Mouse (Mus musculus): Measurements from ENCODE around the gene Zfand2b. TPM values are rescaled to one million over a fixed set of nuclear protein-coding genes. Genes with fewer than 3 reads are reported as not detected.

Zfand2b gene
- polyA plus RNA-seq, 1 experiment from 2014 or later = 43.0 TPM

DNA sequence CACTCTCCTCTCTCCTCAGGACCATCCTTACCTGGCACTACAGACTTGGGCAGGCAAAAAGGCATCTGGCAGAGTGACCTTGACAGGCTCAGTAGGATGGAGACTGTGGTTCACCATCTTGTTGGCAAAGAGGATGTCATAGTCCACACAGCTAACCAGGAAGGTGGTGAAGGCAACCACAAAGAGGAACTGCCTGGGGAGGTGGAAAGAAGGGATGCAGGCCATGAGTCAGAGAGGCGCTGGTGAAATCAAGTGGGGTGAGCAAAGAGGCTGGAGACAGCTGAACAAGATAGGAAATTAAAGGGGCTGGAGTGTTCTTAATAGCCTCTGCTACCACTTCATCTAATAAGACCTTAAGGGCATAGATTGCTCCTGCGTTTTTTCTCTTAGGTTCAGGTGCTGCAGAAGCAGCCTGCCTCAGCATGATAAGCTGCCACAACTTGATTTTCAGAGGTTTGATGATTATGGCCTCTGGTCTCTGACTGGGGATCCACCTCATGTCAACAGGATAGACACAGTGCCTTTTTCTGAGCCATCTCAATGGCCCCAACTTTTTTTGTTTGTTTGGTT lies 19.6 kb downstream of the Zfand2b start:
- H3K27me3 ChIP-seq (ENCODE audit: control insufficient read depth, insufficient read depth, low read length) = no peaks in the 10 kb centered on the region
- H3K36me3 ChIP-seq (ENCODE audit: control insufficient read depth, insufficient read depth, low read length) = peaks cover 22% of the 10 kb centered on the region
- no peak for DNase-seq (ENCODE audit: low spot score)
- no peak overlapping the region for H3K4me2 ChIP-seq (replicated peaks; ENCODE audit: low read depth)
- TF ChIP-seq CTCF (IDR thresholded peaks at IDR 0.05; ENCODE audit: low read depth) (no peak), EP300 (optimal IDR thresholded peaks at IDR 0.05) (no peak)
- WGBS = 82% methylated on average over 2 of the region's 2 CpGs
- H3K27ac ChIP-seq (replicated peaks) = no peak overlapping the region
- no peak overlapping the region for H3K4me3 ChIP-seq (ENCODE audit: low read depth, low read length)
- no peak for ATAC-seq (ENCODE audit: low FRiP score, low TSS enrichment)
- no peaks in the 10 kb centered on the region for H3K9me3 ChIP-seq (ENCODE audit: control insufficient read depth, low read length)
- H3K9ac ChIP-seq (ENCODE audit: low read length) = no peak overlapping the region
- H3K4me1 ChIP-seq (replicated peaks; ENCODE audit: control insufficient read depth, insufficient read depth) = peaks cover 3% of the 10 kb centered on the region; the same call in 1 of the 2 replicates

GRCm38 (mm10) chr1:75190577-75190976 lies 22.1 kb downstream of the Zfand2b start:
- no peak overlapping the region for H3K4me3 ChIP-seq (ENCODE audit: low read depth, low read length)
- 57% methylated on average over 2 of the region's 2 CpGs for WGBS
- peak overlapping the region; percentile 31; the same call in 1 of the 2 replicates for H3K9ac ChIP-seq (ENCODE audit: low read length)

GRCm38 (mm10) chr1:75191258-75191621 lies 22.8 kb downstream of the Zfand2b start:
- H3K9ac ChIP-seq (ENCODE audit: low read length) = peak overlapping the region; percentile 92
- DNase-seq (ENCODE audit: low spot score) = no peak
- peak; percentile 3; the same call in 1 of the 2 replicates for ATAC-seq (ENCODE audit: low FRiP score, low TSS enrichment)
- 42% methylated on average over 5 of the region's 5 CpGs for WGBS
- peak overlapping the region; percentile 95 for H3K4me2 ChIP-seq (replicated peaks; ENCODE audit: low read depth)
- no peaks in the 10 kb centered on the region for H3K9me3 ChIP-seq (ENCODE audit: control insufficient read depth, low read length)
- H3K36me3 ChIP-seq (ENCODE audit: control insufficient read depth, insufficient read depth, low read length) = peaks cover 12% of the 10 kb centered on the region
- peaks cover 6% of the 10 kb centered on the region; the same call in 1 of the 2 replicates for H3K4me1 ChIP-seq (replicated peaks; ENCODE audit: control insufficient read depth, insufficient read depth)
- H3K27ac ChIP-seq (replicated peaks) = peak overlapping the region; percentile 90
- H3K4me3 ChIP-seq (ENCODE audit: low read depth, low read length) = peak overlapping the region; percentile 83
- TF ChIP-seq EP300 (optimal IDR thresholded peaks at IDR 0.05) (no peak), CTCF (IDR thresholded peaks at IDR 0.05; ENCODE audit: low read depth) (no peak)
- no peaks in the 10 kb centered on the region for H3K27me3 ChIP-seq (ENCODE audit: control insufficient read depth, insufficient read depth, low read length)

More at GRCm38 (mm10) chr1:75190577-75190976, 22.1 kb downstream of the Zfand2b start:
- Histone ChIP-seq H3K4me2 (replicated peaks; ENCODE audit: low read depth) (peak overlapping the region; percentile 95), H3K27me3 (ENCODE audit: control insufficient read depth, insufficient read depth, low read length) (no peaks in the 10 kb centered on the region), H3K9me3 (ENCODE audit: control insufficient read depth, low read length) (no peaks in the 10 kb centered on the region), H3K36me3 (ENCODE audit: control insufficient read depth, insufficient read depth, low read length) (peaks cover 15% of the 10 kb centered on the region), H3K4me1 (replicated peaks; ENCODE audit: control insufficient read depth, insufficient read depth) (peaks cover 6% of the 10 kb centered on the region; the same call in 1 of the 2 replicates), H3K27ac (replicated peaks) (no peak overlapping the region)
- ATAC-seq (ENCODE audit: low FRiP score, low TSS enrichment) (no peak), DNase-seq (ENCODE audit: low spot score) (no peak)
- TF ChIP-seq CTCF (IDR thresholded peaks at IDR 0.05; ENCODE audit: low read depth) (no peak), EP300 (optimal IDR thresholded peaks at IDR 0.05) (no peak)

- H3K9ac ChIP-seq (ENCODE audit: low read length) = peak within 1 kb of the TSS; percentile 92
- WGBS = under 1% methylated on average over 56 of the region's 56 CpGs
- peak within 1 kb of the TSS; percentile 97 for H3K27ac ChIP-seq (replicated peaks)
- DNase-seq (ENCODE audit: low spot score) (peak; percentile 96), ATAC-seq (ENCODE audit: low FRiP score, low TSS enrichment) (peak; percentile 99)
- peak within 1 kb of the TSS; percentile 95 for H3K4me2 ChIP-seq (replicated peaks; ENCODE audit: low read depth)
- H3K36me3 ChIP-seq (ENCODE audit: control insufficient read depth, insufficient read depth, low read length) = peaks cover 15% of the 10 kb centered on the region
- peaks cover 6% of the 10 kb centered on the region; the same call in 1 of the 2 replicates for H3K4me1 ChIP-seq (replicated peaks; ENCODE audit: control insufficient read depth, insufficient read depth)
- no peaks in the 10 kb centered on the region for H3K9me3 ChIP-seq (ENCODE audit: control insufficient read depth, low read length)
- peak within 1 kb of the TSS; percentile 83 for H3K4me3 ChIP-seq (ENCODE audit: low read depth, low read length)
- no peak for TF ChIP-seq EP300 (optimal IDR thresholded peaks at IDR 0.05)
- TF ChIP-seq CTCF (IDR thresholded peaks at IDR 0.05; ENCODE audit: low read depth) = peak; percentile 22; the same call in 1 of the 2 replicates
- H3K27me3 ChIP-seq (ENCODE audit: control insufficient read depth, insufficient read depth, low read length) = no peaks in the 10 kb centered on the region
Observed at GRCm38 (mm10) chr1:75191622-75192402, 23.4 kb downstream of the Zfand2b start, which contains the start of the genes Ankzf1 and Atg9a. TSS of gene Ankzf1 (plus strand) at chr1:75192151. TSS of gene Atg9a (minus strand) at chr1:75192196.

GRCm38 (mm10) chr1:75192452-75192851 lies 24.0 kb downstream of the Zfand2b start:
- 0% methylated on average over 19 of the region's 19 CpGs for WGBS

More at GRCm38 (mm10) chr1:75192452-75192851, 24.0 kb downstream of the Zfand2b start:
- peak overlapping the region; percentile 97 for H3K27ac ChIP-seq (replicated peaks)
- H3K9ac ChIP-seq (ENCODE audit: low read length) = peak overlapping the region; percentile 91
- H3K4me3 ChIP-seq (ENCODE audit: low read depth, low read length) = peak overlapping the region; percentile 83
- H3K4me1 ChIP-seq (replicated peaks; ENCODE audit: control insufficient read depth, insufficient read depth) = peaks cover 6% of the 10 kb centered on the region; the same call in 1 of the 2 replicates
- H3K4me2 ChIP-seq (replicated peaks; ENCODE audit: low read depth) = peak overlapping the region; percentile 86
- no peak for TF ChIP-seq CTCF (IDR thresholded peaks at IDR 0.05; ENCODE audit: low read depth)
- no peak for TF ChIP-seq EP300 (optimal IDR thresholded peaks at IDR 0.05)
- ATAC-seq (ENCODE audit: low FRiP score, low TSS enrichment) (peak; percentile 75), DNase-seq (ENCODE audit: low spot score) (peak; percentile 78)
- H3K36me3 ChIP-seq (ENCODE audit: control insufficient read depth, insufficient read depth, low read length) = peaks cover 12% of the 10 kb centered on the region
- H3K27me3 ChIP-seq (ENCODE audit: control insufficient read depth, insufficient read depth, low read length) = no peaks in the 10 kb centered on the region
- H3K9me3 ChIP-seq (ENCODE audit: control insufficient read depth, low read length) = no peaks in the 10 kb centered on the region
